Mouse (Mus musculus): Measurements from ENCODE around the gene Cplx2. TPM values are rescaled to one million over a fixed set of nuclear protein-coding genes. Genes with fewer than 3 reads are reported as not detected.

The Cplx2 gene
- total RNA-seq, 2 experiments from 2014 or later, result 2.2 to 2.9 TPM

Other genes with a start within 250 kb of the Cplx2 start
- 1.1 and 2.1 TPM in 2 replicates for gene Hrh2, start 179.2 kb upstream of the Cplx2 start, total RNA-seq (2015; ENCODE audit: low replicate concordance)
- gene Hrh2, start 179.2 kb upstream of the Cplx2 start, total RNA-seq (2017; ENCODE audit: low replicate concordance), result 1.9 and 2.6 TPM in 2 replicates
- gene Thoc3, start 97.5 kb downstream of the Cplx2 start, total RNA-seq (2015; ENCODE audit: low replicate concordance), result 4.2 and 6.8 TPM in 2 replicates
- 10.2 and 11.4 TPM in 2 replicates for gene Thoc3, start 97.5 kb downstream of the Cplx2 start, total RNA-seq (2017; ENCODE audit: low replicate concordance)
- gene Simc1, start 132.4 kb downstream of the Cplx2 start, total RNA-seq (2015; ENCODE audit: low replicate concordance), result 4.3 and 15.1 TPM in 2 replicates
- gene Simc1, start 132.4 kb downstream of the Cplx2 start, total RNA-seq (2017; ENCODE audit: low replicate concordance), result 2.3 and 8.8 TPM in 2 replicates
- gene 4833439L19Rik, start 194.1 kb downstream of the Cplx2 start, total RNA-seq (2015; ENCODE audit: low replicate concordance), result 37.3 and 55.1 TPM in 2 replicates
- gene 4833439L19Rik, start 194.1 kb downstream of the Cplx2 start, total RNA-seq (2017; ENCODE audit: low replicate concordance), result 23.8 and 33.6 TPM in 2 replicates
- 1.1 TPM in 1 of 2 replicates, not detected in the other for gene Arl10, start 203.7 kb downstream of the Cplx2 start, total RNA-seq (2015; ENCODE audit: low replicate concordance)
- gene Arl10, start 203.7 kb downstream of the Cplx2 start, total RNA-seq (2017; ENCODE audit: low replicate concordance), result not detected in 2 replicates
- gene Nop16, start 218.7 kb downstream of the Cplx2 start, total RNA-seq (2015; ENCODE audit: low replicate concordance), result 6.5 and 17.2 TPM in 2 replicates
- 5.4 and 14.8 TPM in 2 replicates for gene Nop16, start 218.7 kb downstream of the Cplx2 start, total RNA-seq (2017; ENCODE audit: low replicate concordance)
- 36.0 and 53.0 TPM in 2 replicates for gene Higd2a, start 218.9 kb downstream of the Cplx2 start, total RNA-seq (2015; ENCODE audit: low replicate concordance)
- gene Higd2a, start 218.9 kb downstream of the Cplx2 start, total RNA-seq (2017; ENCODE audit: low replicate concordance), result 9.2 and 19.0 TPM in 2 replicates
- gene Cltb, start 240.0 kb downstream of the Cplx2 start, total RNA-seq (2015; ENCODE audit: low replicate concordance), result 2.2 and 5.9 TPM in 2 replicates
- 5.0 and 7.8 TPM in 2 replicates for gene Cltb, start 240.0 kb downstream of the Cplx2 start, total RNA-seq (2017; ENCODE audit: low replicate concordance)